Mouse (Mus musculus) myocyte (in vitro differentiated cells): ENCODE results near the gene Socs7.

Source experiments
- CEBPB ChIP-seq: IDR thresholded peaks from 2 replicates; pipeline ENCODE4 v1.6.1; 2011; ENCODE audit warnings: mild to moderate bottlenecking, moderate library complexity; ENCODE audit not compliant: poor library complexity, insufficient read depth, severe bottlenecking
- E2F4 ChIP-seq: IDR thresholded peaks from one replicate; pipeline ENCODE4 v1.6.1; 2011; ENCODE audit warnings: mild to moderate bottlenecking, control low read depth, moderate library complexity; ENCODE audit not compliant: insufficient read depth
- MAX ChIP-seq: IDR thresholded peaks from one replicate; pipeline ENCODE4 v1.6.1; 2011; ENCODE audit warnings: low read depth, mild to moderate bottlenecking, control low read depth
- MYOD1 ChIP-seq, 3 experiments: IDR thresholded peaks; one replicate each; pipeline ENCODE4 v1.6.1; 2011; ENCODE audit warnings: control low read depth in 2 of 3, low read depth in 2 of 3, mild to moderate bottlenecking in 2 of 3, moderate library complexity in 1 of 3; ENCODE audit not compliant: insufficient read length in 2 of 3, control insufficient read depth in 1 of 3
- MYOG ChIP-seq, 3 experiments: IDR thresholded peaks; one replicate each; pipeline ENCODE4 v1.6.1; 2011; ENCODE audit warnings: control low read depth in 2 of 3, low read depth in 2 of 3, mild to moderate bottlenecking in 2 of 3; ENCODE audit not compliant: insufficient read length in 2 of 3, control insufficient read depth in 1 of 3, insufficient read depth in 1 of 3
- POLR2A ChIP-seq: IDR thresholded peaks from one replicate; pipeline ENCODE4 v1.6.1; 2011; ENCODE audit warnings: low read depth, mild to moderate bottlenecking, control low read depth, moderate library complexity; ENCODE audit not compliant: insufficient read length
- POLR2AphosphoS2 ChIP-seq: IDR thresholded peaks from one replicate; pipeline ENCODE4 v1.6.1; 2011; ENCODE audit warnings: low read depth, control low read depth; ENCODE audit not compliant: insufficient read length
- SRF ChIP-seq: IDR thresholded peaks from one replicate; pipeline ENCODE4 v1.6.1; 2011; ENCODE audit warnings: low read depth; ENCODE audit not compliant: control insufficient read depth, insufficient read length
- TCF3 ChIP-seq: IDR thresholded peaks from one replicate; pipeline ENCODE4 v1.6.1; 2011; ENCODE audit warnings: low read depth, control low read depth; ENCODE audit not compliant: insufficient read length
- USF1 ChIP-seq: IDR thresholded peaks from one replicate; pipeline ENCODE4 v1.6.1; 2011; ENCODE audit warnings: low read depth, mild to moderate bottlenecking, control low read depth, moderate library complexity

GRCm38 (mm10) chr11:97325224-97325623, 37.1 kb upstream of the Socs7 start:
- TF ChIP-seq MAX (no peak), MYOD1 (IDR thresholded peaks at IDR 0.05; ENCODE audit: control insufficient read depth in 1 of 3, insufficient read length in 2 of 3, low read depth in 2 of 3) (no peak), POLR2A (no peak), USF1 (no peak), E2F4 (no peak), POLR2AphosphoS2 (no peak), CEBPB (no peak), TCF3 (no peak), SRF (no peak), MYOG (IDR thresholded peaks at IDR 0.05; ENCODE audit: control insufficient read depth in 1 of 3, insufficient read depth in 1 of 3, insufficient read length in 2 of 3, low read depth in 2 of 3) (no peak)
